ENCODE assay signal across 21 mouse cellular contexts in the genomic region with DNA sequence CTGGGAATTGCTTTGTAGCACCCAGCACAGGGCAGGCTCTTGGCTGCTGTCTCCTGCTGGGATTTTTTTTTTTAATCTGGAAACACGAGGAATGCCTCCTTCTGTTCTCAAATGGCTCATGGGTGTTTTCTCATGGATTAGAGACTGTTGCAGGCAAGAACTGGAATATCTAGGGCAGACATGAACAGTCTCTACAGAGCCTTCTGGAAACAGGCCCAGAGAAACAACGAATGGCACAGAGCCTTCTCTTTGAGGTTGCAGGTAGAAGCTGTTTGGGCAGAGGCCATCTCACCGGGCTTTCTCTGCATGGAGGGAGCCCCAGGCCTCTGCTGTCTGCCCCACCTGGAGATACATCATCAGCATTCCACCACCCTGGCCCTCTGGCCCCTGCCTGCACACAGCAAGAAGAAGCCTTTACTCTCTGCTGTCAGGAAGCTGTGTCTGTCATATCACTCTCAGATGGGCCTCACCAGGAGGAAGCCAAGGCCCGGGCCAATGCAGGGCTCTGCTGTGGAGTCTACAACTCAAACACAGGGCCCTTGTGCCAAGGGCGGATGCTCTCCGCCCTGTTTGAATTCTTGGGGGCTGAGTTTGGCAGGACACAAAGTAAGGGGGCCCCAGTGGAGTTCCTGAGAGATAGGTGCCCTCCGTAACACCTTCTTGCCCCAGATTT. TPM values are rescaled to one million over a fixed set of nuclear protein-coding genes. Genes with fewer than 3 reads are reported as not detected.
DNase-seq lines count a peak whose midpoint lies in the region; ATAC-seq and TF ChIP-seq lines count a peak whose summit lies in the region.
"Had no signal": no experiment of that assay in that cellular context is flagged by ENCODE, and none has a peak within 500 bp of the region (broad histone marks: within the 10 kb centered on the region; RNA-seq: fewer than 3 reads in every experiment).

No protein-coding gene starts in this region.

- H3K36me3 ChIP-seq in liver, embryonic 13.5 days = no peaks in the 10 kb centered on the region
- no peaks in the 10 kb centered on the region for H3K36me3 ChIP-seq in liver, embryonic 11.5 days (ENCODE audit: control insufficient read depth, insufficient read depth, low read length)
- H3K36me3 ChIP-seq in intestine, postnatal 0 days (ENCODE audit: control insufficient read depth, insufficient read depth) = peaks cover 40% of the 10 kb centered on the region
- no peaks in the 10 kb centered on the region for H3K36me3 ChIP-seq in stomach, embryonic 16.5 days (ENCODE audit: control insufficient read depth, insufficient read depth, low read length)
- H3K36me3 ChIP-seq: embryonic facial prominence, embryonic 15.5 days; forebrain, embryonic 15.5 days; heart, embryonic 15.5 days had no signal

- peaks cover 18% of the 10 kb centered on the region for H3K4me1 ChIP-seq in liver, embryonic 13.5 days (replicated peaks)
- H3K4me1 ChIP-seq in liver, embryonic 11.5 days (replicated peaks; ENCODE audit: control insufficient read depth, insufficient read depth, low read length) = peaks cover 13% of the 10 kb centered on the region; the same call in 1 of the 2 replicates
- H3K4me1 ChIP-seq in intestine, postnatal 0 days (replicated peaks; ENCODE audit: control insufficient read depth, insufficient read depth, low read length) = peaks cover 14% of the 10 kb centered on the region
- no peaks in the 10 kb centered on the region for H3K4me1 ChIP-seq in stomach, embryonic 16.5 days (ENCODE audit: control insufficient read depth, insufficient read depth, low read length)
- H3K4me1 ChIP-seq: embryonic facial prominence, embryonic 15.5 days; forebrain, embryonic 15.5 days; heart, embryonic 15.5 days had no signal

- no peak for DNase-seq in liver, embryonic 13.5 days
- no peak for DNase-seq in liver, embryonic 11.5 days (ENCODE audit: low spot score)
- DNase-seq in gonadal fat pad, adult 2 months (ENCODE audit: low read depth) = peak; percentile 88
- no peak for DNase-seq in kidney, adult 18-20 months
- DNase-seq in right cerebral cortex, postnatal 4 days = no peak
- DNase-seq: adrenal gland, postnatal 10 days; cerebellum, adult 11 months; cerebellum, adult 8-10 months; embryo, embryonic 11 days; gastrocnemius, postnatal 10 days; heart, adult 2 months; heart, postnatal 14 days had no signal

- no peak overlapping the region for H3K9ac ChIP-seq in liver, embryonic 13.5 days
- H3K9ac ChIP-seq in liver, embryonic 11.5 days (ENCODE audit: low read depth, low read length) = no peak overlapping the region
- H3K9ac ChIP-seq in intestine, postnatal 0 days (ENCODE audit: low read depth, low read length) = peak overlapping the region; percentile 34; the same call in 1 of the 2 replicates
- 0 out of 2 replicates have a peak overlapping the region, but pooled peaks have one; percentile 8 for H3K9ac ChIP-seq in stomach, embryonic 16.5 days (ENCODE audit: low read length)
- H3K9ac ChIP-seq: embryonic facial prominence, embryonic 15.5 days; forebrain, embryonic 15.5 days; heart, embryonic 15.5 days had no signal

- H3K4me3 ChIP-seq in liver, embryonic 13.5 days (replicated peaks) = no peak overlapping the region
- H3K4me3 ChIP-seq in liver, embryonic 11.5 days (ENCODE audit: low read depth, low read length) = no peak overlapping the region
- H3K4me3 ChIP-seq in intestine, postnatal 0 days (ENCODE audit: low read depth, low read length) = no peak overlapping the region
- no peak overlapping the region for H3K4me3 ChIP-seq in stomach, embryonic 16.5 days (replicated peaks; ENCODE audit: low read length)
- H3K4me3 ChIP-seq: embryonic facial prominence, embryonic 15.5 days; erythroblast, embryonic 14.5 days; forebrain, embryonic 15.5 days; heart, adult 2 months; heart, embryonic 15.5 days had no signal

- TF ChIP-seq CTCF in intestine, postnatal 0 days (IDR thresholded peaks at IDR 0.05; ENCODE audit: low read depth) = no peak

- 0 out of 2 replicates have a peak, but pooled peaks have one; percentile 21 for ATAC-seq in liver, embryonic 13.5 days (ENCODE audit: low read depth)
- no peak for ATAC-seq in liver, embryonic 11.5 days (replicated peaks; ENCODE audit: low FRiP score)
- ATAC-seq in intestine, postnatal 0 days = peak; percentile 79
- peak; percentile 26; the same call in 1 of the 2 replicates for ATAC-seq in stomach, embryonic 16.5 days (ENCODE audit: insufficient read depth, low FRiP score)
- ATAC-seq: forebrain, embryonic 15.5 days had no signal

- 53% methylated on average over 7 of the region's 7 CpGs for WGBS in liver, embryonic 13.5 days (ENCODE audit: insufficient replicate concordance)
- 62% methylated on average over 7 of the region's 7 CpGs for WGBS in liver, embryonic 11.5 days
- WGBS in intestine, postnatal 0 days = 34% methylated on average over 7 of the region's 7 CpGs
- 60% methylated on average over 7 of the region's 7 CpGs for WGBS in stomach, embryonic 16.5 days

- peak overlapping the region; percentile 39; the same call in 1 of the 2 replicates for H3K27ac ChIP-seq in liver, embryonic 13.5 days
- no peak overlapping the region for H3K27ac ChIP-seq in liver, embryonic 11.5 days (ENCODE audit: low read depth, low read length)
- peak overlapping the region; percentile 93 for H3K27ac ChIP-seq in intestine, postnatal 0 days (ENCODE audit: low read depth, low read length)
- peak overlapping the region; percentile 55; the same call in 1 of the 2 replicates for H3K27ac ChIP-seq in stomach, embryonic 16.5 days (ENCODE audit: low read length)
- H3K27ac ChIP-seq: embryonic facial prominence, embryonic 15.5 days; forebrain, embryonic 15.5 days; heart, adult 2 months; heart, embryonic 15.5 days had no signal

- no peaks in the 10 kb centered on the region for H3K9me3 ChIP-seq in liver, embryonic 13.5 days (replicated peaks)
- H3K9me3 ChIP-seq in liver, embryonic 11.5 days (ENCODE audit: control insufficient read depth, low read length) = no peaks in the 10 kb centered on the region
- no peaks in the 10 kb centered on the region for H3K9me3 ChIP-seq in intestine, postnatal 0 days (ENCODE audit: control insufficient read depth)
- H3K9me3 ChIP-seq in stomach, embryonic 16.5 days (replicated peaks; ENCODE audit: control insufficient read depth, low read length) = 0 out of 2 replicates have a peak, but pooled peaks cover 5% of the 10 kb centered on the region
- H3K9me3 ChIP-seq: embryonic facial prominence, embryonic 15.5 days had no signal

- no peaks in the 10 kb centered on the region for H3K27me3 ChIP-seq in liver, embryonic 13.5 days
- no peaks in the 10 kb centered on the region for H3K27me3 ChIP-seq in liver, embryonic 11.5 days (replicated peaks; ENCODE audit: control insufficient read depth, insufficient read depth, low read length)
- no peaks in the 10 kb centered on the region for H3K27me3 ChIP-seq in intestine, postnatal 0 days (replicated peaks; ENCODE audit: control insufficient read depth, insufficient read depth, low read length)
- no peaks in the 10 kb centered on the region for H3K27me3 ChIP-seq in stomach, embryonic 16.5 days (ENCODE audit: control insufficient read depth, insufficient read depth, low read length)
- H3K27me3 ChIP-seq: embryonic facial prominence, embryonic 15.5 days; forebrain, embryonic 15.5 days; heart, embryonic 15.5 days had no signal

- H3K4me2 ChIP-seq in liver, embryonic 13.5 days = no peak overlapping the region
- H3K4me2 ChIP-seq in liver, embryonic 11.5 days = no peak overlapping the region
- 0 out of 2 replicates have a peak overlapping the region, but pooled peaks have one; percentile 6 for H3K4me2 ChIP-seq in intestine, postnatal 0 days (replicated peaks; ENCODE audit: low read depth)
- H3K4me2 ChIP-seq in stomach, embryonic 16.5 days (ENCODE audit: low read depth, low read length) = no peak overlapping the region
- H3K4me2 ChIP-seq: embryonic facial prominence, embryonic 15.5 days; forebrain, embryonic 15.5 days; heart, embryonic 11.5 days; heart, embryonic 15.5 days had no signal

RNA-seq across cellular contexts. Expression of a gene that starts 7.3 kb away (rescaled TPM):
- 0.08 and 0.20 TPM in 2 replicates for polyA plus RNA-seq in liver, embryonic 13.5 days (2015; fragmentation: Nextera tagmentation; extraction: Ambion mirVana)
- polyA plus RNA-seq in liver, embryonic 11.5 days (2014; fragmentation: Nextera tagmentation; extraction: Ambion mirVana) = 0.11 TPM in 1 of 2 replicates, not detected in the other
- 0.67 and 1.1 TPM in 2 replicates for polyA plus RNA-seq in gonadal fat pad, adult 2 months (2012; rRNA removed)
- 0.66 and 0.72 TPM in 2 replicates for polyA plus RNA-seq in intestine, postnatal 0 days (2015; fragmentation: Nextera tagmentation; extraction: Ambion mirVana)
- polyA plus RNA-seq in stomach, embryonic 16.5 days (2015; fragmentation: Nextera tagmentation; extraction: Ambion mirVana) = 0.56 and 3.6 TPM in 2 replicates
- polyA plus RNA-seq: erythroblast, embryonic 14.5 days; forebrain, embryonic 11.5 days; heart, embryonic 11.5 days had no signal

RNA-seq across cellular contexts. Expression of a gene that starts 24.3 kb away (rescaled TPM):
- 0.23 and 0.32 TPM in 2 replicates for polyA plus RNA-seq in liver, embryonic 13.5 days (2015; fragmentation: Nextera tagmentation; extraction: Ambion mirVana)
- polyA plus RNA-seq in liver, embryonic 11.5 days (2014; fragmentation: Nextera tagmentation; extraction: Ambion mirVana) = 0.10 and 0.49 TPM in 2 replicates
- 0.57 and 0.96 TPM in 2 replicates for polyA plus RNA-seq in gonadal fat pad, adult 2 months (2012; rRNA removed)
- polyA plus RNA-seq in intestine, postnatal 0 days (2015; fragmentation: Nextera tagmentation; extraction: Ambion mirVana) = 7.7 and 7.8 TPM in 2 replicates
- 2.0 and 2.1 TPM in 2 replicates for polyA plus RNA-seq in stomach, embryonic 16.5 days (2015; fragmentation: Nextera tagmentation; extraction: Ambion mirVana)
- polyA plus RNA-seq: embryonic facial prominence, embryonic 11.5 days; forebrain, embryonic 11.5 days; forebrain, embryonic 15.5 days; heart, embryonic 11.5 days had no signal

Comparison
In these comparisons a context has a peak if more than half of its experiments do, and no peak if none do; other contexts are left out.
1. H3K9ac ChIP-seq: peak in intestine, postnatal 0 days (single experiment) and stomach, embryonic 16.5 days (single experiment); none in liver, embryonic 13.5 days (single experiment) and liver, embryonic 11.5 days (single experiment).